Mouse (Mus musculus): ENCODE data around the gene Nppa. TPM values are rescaled to one million over a fixed set of nuclear protein-coding genes. Genes with fewer than 3 reads are reported as not detected.
"Not testable (repeated sequence)": the region's sequence is repeated elsewhere in the genome, so short reads cannot be mapped to it uniquely, and the experiment has no call there.

Gene Nppa
- total RNA-seq, 2 experiments from 2014 or later = not detected

GRCm38 (mm10) chr4:148043327-148043726 is 42.8 kb downstream of the Nppa start:
- DNase-seq; intact Hi-C loops (cut with DNase I; ENCODE audit: low total_unique reads): not testable (repeated sequence)

- intact Hi-C loops (cut with DNase I; ENCODE audit: low total_unique reads) = no loop called here
Observed at GRCm38 (mm10) chr4:148044113-148044512, 43.6 kb downstream of the Nppa start.

GRCm38 (mm10) chr4:148046450-148047031 is 46.0 kb downstream of the Nppa start:
- intact Hi-C loops (cut with DNase I; ENCODE audit: low total_unique reads) = no loop called here
- no peak for DNase-seq

More at GRCm38 (mm10) chr4:148044113-148044512, 43.6 kb downstream of the Nppa start:
- DNase-seq = no peak

GRCm38 (mm10) chr4:148050396-148050914 is 49.9 kb downstream of the Nppa start:
- intact Hi-C loops (cut with DNase I; ENCODE audit: low total_unique reads); DNase-seq: not testable (repeated sequence)

DNA sequence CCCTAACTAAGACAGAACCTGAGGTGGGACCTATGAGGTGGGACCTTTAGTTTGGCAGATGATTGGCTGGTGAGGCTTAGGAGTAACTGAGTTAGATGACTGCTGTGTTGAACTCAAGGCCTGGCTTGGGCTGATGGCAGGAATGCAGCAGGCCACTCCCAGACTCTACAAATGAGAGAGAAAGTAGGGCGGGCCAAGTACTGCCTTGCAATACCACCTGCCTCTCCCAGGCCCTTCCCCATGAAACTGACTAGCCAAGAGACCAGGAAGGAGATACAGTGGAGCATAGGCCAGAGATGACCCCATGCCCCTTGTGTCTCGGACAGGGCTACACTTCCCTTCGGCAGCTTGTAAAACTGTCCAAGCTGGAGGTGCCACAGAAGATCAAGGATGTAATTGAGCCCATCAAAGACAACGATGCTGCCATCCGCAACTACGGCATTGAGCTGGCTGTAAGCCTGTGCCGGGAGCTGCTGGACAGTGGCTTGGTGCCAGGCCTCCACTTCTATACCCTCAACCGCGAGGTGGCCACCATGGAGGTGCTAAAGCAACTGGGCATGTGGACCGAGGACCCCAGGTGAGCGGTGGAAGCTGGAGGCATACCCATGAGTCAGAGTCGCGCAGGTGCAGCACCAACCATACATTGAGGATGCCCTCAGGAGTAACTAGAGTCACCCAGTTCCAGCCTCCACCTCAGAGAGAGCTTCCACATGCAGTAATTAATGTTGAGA is 50.7 kb downstream of the Nppa start:
- DNase-seq = no peak
- intact Hi-C loops (cut with DNase I; ENCODE audit: low total_unique reads) = no loop called here

Other genes starting within 250 kb of the Nppa start
- gene Zfp984, start 190.9 kb upstream of the Nppa start, total RNA-seq (2021) = 1 to 10 TPM; 1.7 to 2.0 TPM
- 1 to 10 TPM; 8.9 to 9.2 TPM for gene Zfp933, start 152.4 kb upstream of the Nppa start, total RNA-seq (2021)
- 1 to 10 TPM; 4.4 to 5.1 TPM for gene Miip, start 131.9 kb upstream of the Nppa start, total RNA-seq (2021)
- gene Fv1, start 131.7 kb upstream of the Nppa start, total RNA-seq (2021) = 1 to 10 TPM; 3.2 to 3.4 TPM
- gene Mfn2, start 96.0 kb upstream of the Nppa start, total RNA-seq (2021) = 100 to 1,000 TPM; 292 to 356 TPM
- gene Plod1, start 64.0 kb upstream of the Nppa start, total RNA-seq (2021) = 10 to 100 TPM; 43.4 to 48.8 TPM
- gene 2510039O18Rik, start 59.8 kb upstream of the Nppa start, total RNA-seq (2021) = 10 to 100 TPM; 22.1 to 23.8 TPM
- gene Nppb, start 14.9 kb upstream of the Nppa start, total RNA-seq (2021) = not detected
- gene Clcn6, start 38.1 kb downstream of the Nppa start, total RNA-seq (2021) = 1 to 10 TPM; 4.7 to 5.4 TPM
- 10 to 100 TPM; 12.0 to 12.3 TPM for gene Mthfr, start 38.4 kb downstream of the Nppa start, total RNA-seq (2021)
- 10 to 100 TPM; 12.3 to 14.7 TPM for gene Agtrap, start 87.3 kb downstream of the Nppa start, total RNA-seq (2021)
- 10 to 100 TPM; 11.5 to 12.9 TPM for gene Mad2l2, start 129.7 kb downstream of the Nppa start, total RNA-seq (2021)
- under 1 TPM; 0.10 to 0.13 TPM for gene Draxin, start 130.0 kb downstream of the Nppa start, total RNA-seq (2021)
- 10 to 100 TPM; 22.9 to 29.1 TPM for gene Fbxo6, start 151.4 kb downstream of the Nppa start, total RNA-seq (2021)
- 1 to 10 TPM; 1.4 to 3.3 TPM for gene Fbxo44, start 159.8 kb downstream of the Nppa start, total RNA-seq (2021)
- not detected for gene Fbxo2, start 159.9 kb downstream of the Nppa start, total RNA-seq (2021)